Mouse (Mus musculus) retina, embryonic 14.5 days (tissue): ENCODE data around the gene Hnmt.
A peak's percentile ranks its signal among the peaks of the same experiment; 100 is the strongest.
"Not testable (repeated sequence)": the region's sequence is repeated elsewhere in the genome, so short reads cannot be mapped to it uniquely, and the experiment has no call there.

Experiments used
- DNase-seq: peaks from one replicate; pipeline ENCODE4 v3.0.0-alpha.2; 2015; ENCODE audit warnings: low spot score

The Hnmt gene

GRCm38 (mm10) chr2:24049344-24049990, at the start of gene Hnmt:
Gene Hnmt, minus strand, starts transcription at chr2:24049394.
- DNase-seq, result peak; percentile 2

GRCm38 (mm10) chr2:24096495-24096894, 47.3 kb upstream of the Hnmt start, which contains the start of gene Tbpl2:
Gene Tbpl2, minus strand, starts transcription at chr2:24096595.
- DNase-seq, result no peak

GRCm38 (mm10) chr2:24090921-24091320, 41.7 kb upstream of the Hnmt start:
- no peak for DNase-seq

GRCm38 (mm10) chr2:24050459-24050858, 1.3 kb upstream of the Hnmt start:
- no peak for DNase-seq

- DNase-seq, result peak; percentile 41
Measured at GRCm38 (mm10) chr2:24048480-24049097, 605 bp downstream of the Hnmt start.

GRCm38 (mm10) chr2:24047551-24048479, 1.4 kb downstream of the Hnmt start:
- peak; percentile 2 for DNase-seq

GRCm38 (mm10) chr2:24042901-24043300, 6.3 kb downstream of the Hnmt start:
- DNase-seq, result no peak

GRCm38 (mm10) chr2:24040531-24040930, 8.7 kb downstream of the Hnmt start:
- no peak for DNase-seq

GRCm38 (mm10) chr2:24019386-24019785, 29.8 kb downstream of the Hnmt start:
- not testable (repeated sequence) for DNase-seq

GRCm38 (mm10) chr2:24018966-24019365, 30.2 kb downstream of the Hnmt start:
- DNase-seq, result no peak

GRCm38 (mm10) chr2:24014957-24015356, 34.2 kb downstream of the Hnmt start:
- DNase-seq, result no peak

- no peak for DNase-seq
Measured at GRCm38 (mm10) chr2:23999323-23999722, 49.9 kb downstream of the Hnmt start.

- DNase-seq, result no peak
Measured at GRCm38 (mm10) chr2:23998836-23999235, 50.4 kb downstream of the Hnmt start.

- DNase-seq, result no peak
Measured at GRCm38 (mm10) chr2:23996830-23997229, 52.4 kb downstream of the Hnmt start.

- not testable (repeated sequence) for DNase-seq
Measured at GRCm38 (mm10) chr2:23990034-23990573, 59.1 kb downstream of the Hnmt start.

- no peak for DNase-seq
Measured at GRCm38 (mm10) chr2:23987283-23987682, 61.9 kb downstream of the Hnmt start.

- no peak for DNase-seq
Measured at GRCm38 (mm10) chr2:23983343-23983742, 65.9 kb downstream of the Hnmt start.

GRCm38 (mm10) chr2:23982860-23983259, 66.3 kb downstream of the Hnmt start:
- DNase-seq, result no peak

- DNase-seq, result not testable (repeated sequence)
Measured at GRCm38 (mm10) chr2:23960659-23961274, 88.4 kb downstream of the Hnmt start.
